Mouse (Mus musculus) kidney, adult 2 months (tissue): ENCODE measurements at regions not wholly inside any gene's neighbourhood (a gene's known extent, or its start where the extent isn't known, plus 50 kb on each side); places are given as distances from the start of the nearest gene placed in this dataset.

Experiments
- DNase-seq: peaks from one replicate; pipeline ENCODE4 v3.0.0; 2021
- H3K27ac ChIP-seq: fragments of 200-500 bp; 2 replicates; pipeline ENCODE4 v1.5.1; 2012; ENCODE audit warnings: low read depth, low read length, control low read depth, inconsistent platforms; ENCODE audit not compliant: insufficient read depth
- H3K27me3 ChIP-seq: fragments of 200-500 bp; replicated peaks from 2 replicates; pipeline ENCODE4 v1.6.1; 2012; ENCODE audit warnings: mild to moderate bottlenecking, moderate library complexity, low read length, inconsistent platforms; ENCODE audit not compliant: control insufficient read depth, insufficient read depth
- H3K36me3 ChIP-seq: fragments of 200-500 bp; 2 replicates; pipeline ENCODE4 v1.6.1; 2012; ENCODE audit warnings: mild to moderate bottlenecking, moderate library complexity, low read length, inconsistent platforms; ENCODE audit not compliant: control insufficient read depth, insufficient read depth
- H3K4me1 ChIP-seq: fragments of 200-500 bp; 2 replicates; pipeline ENCODE4 v1.6.1; 2011; ENCODE audit warnings: low read length; ENCODE audit not compliant: control insufficient read depth, insufficient read depth
- H3K4me3 ChIP-seq: fragments of 200-500 bp; 2 replicates; pipeline ENCODE4 v1.5.1; 2011; ENCODE audit warnings: mild to moderate bottlenecking, low read depth, low read length, control low read depth; ENCODE audit not compliant: insufficient read depth
- CTCF ChIP-seq: fragments of 200-500 bp; conservative IDR thresholded peaks from 2 replicates; pipeline ENCODE4 v1.5.1; 2011; ENCODE audit warnings: low read depth, mild to moderate bottlenecking, control low read depth, low read length, moderate library complexity, mixed read lengths; ENCODE audit not compliant: insufficient read depth, insufficient read length
- POLR2A ChIP-seq: fragments of 200-500 bp; IDR thresholded peaks from one replicate; pipeline ENCODE4 v1.6.1; 2011; ENCODE audit warnings: low read depth, low read length, control low read depth
- WGBS: fragments of 180-500 bp; shearing (Covaris S2); methylation state at CpG from one replicate; pipeline ENCODE4 v1.1.7; 2018; 5-methylcytosine and 5-hydroxymethylcytosine counted together

- H3K27ac ChIP-seq, result no peak overlapping the region
- no peak for TF ChIP-seq POLR2A
- TF ChIP-seq CTCF, result no peak
- DNase-seq, result no peak
- 66% methylated on average over 4 of the region's 4 CpGs for WGBS
- no peaks in the 10 kb centered on the region for H3K27me3 ChIP-seq
- no peaks in the 10 kb centered on the region for H3K36me3 ChIP-seq
- no peak overlapping the region for H3K4me3 ChIP-seq
- no peaks in the 10 kb centered on the region for H3K4me1 ChIP-seq
These were observed 1638.4 kb downstream of the Kcnt2 start for GRCm38 (mm10) chr1:141884356-141884755.

GRCm38 (mm10) chr1:141897924-141898455, 1652.0 kb downstream of the Kcnt2 start:
- Histone ChIP-seq H3K27ac (no peak overlapping the region), H3K4me1 (no peaks in the 10 kb centered on the region), H3K4me3 (no peak overlapping the region), H3K27me3 (no peaks in the 10 kb centered on the region), H3K36me3 (no peaks in the 10 kb centered on the region)
- no peak for DNase-seq
- TF ChIP-seq POLR2A, result no peak
- TF ChIP-seq CTCF, result no peak
- WGBS, result 70% methylated on average over 8 of the region's 8 CpGs

DNA sequence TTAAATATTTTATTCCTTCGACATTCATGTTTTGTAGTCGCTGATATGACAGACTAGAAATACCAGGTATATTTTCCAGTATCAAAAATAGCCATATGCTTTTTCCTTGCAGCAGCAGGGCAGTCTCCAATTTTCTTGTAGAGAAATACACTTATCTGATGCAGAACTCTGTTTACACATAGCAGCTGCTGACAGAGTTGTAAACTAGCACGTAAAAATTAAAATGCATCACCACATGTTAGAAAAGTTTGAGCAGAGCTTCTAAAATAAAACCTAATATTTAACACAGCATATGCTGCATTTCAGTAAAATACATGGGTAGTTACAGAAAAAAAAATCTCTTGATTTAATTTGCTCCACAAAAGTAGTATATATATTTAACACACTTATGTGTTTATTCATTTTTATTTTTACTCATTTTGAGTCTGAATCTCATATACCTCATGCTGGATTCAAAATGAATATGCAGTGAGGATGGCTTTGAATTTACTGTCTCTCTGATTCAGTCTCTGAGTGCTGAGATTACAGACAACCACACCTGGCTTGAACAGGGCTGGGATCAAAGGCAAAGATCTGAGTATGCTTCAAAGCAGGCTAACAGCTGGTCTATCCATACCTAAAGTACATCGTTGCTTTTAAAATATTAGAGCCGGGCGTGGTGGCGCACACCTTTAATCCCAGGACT, 1665.9 kb downstream of the Kcnt2 start:
- WGBS, result 84% methylated on average over 7 of the region's 7 CpGs
- Histone ChIP-seq H3K36me3 (no peaks in the 10 kb centered on the region), H3K4me1 (no peaks in the 10 kb centered on the region), H3K27ac (no peak overlapping the region), H3K4me3 (no peak overlapping the region), H3K27me3 (no peaks in the 10 kb centered on the region)
- DNase-seq, result no peak
- no peak for TF ChIP-seq CTCF
- no peak for TF ChIP-seq POLR2A

DNA sequence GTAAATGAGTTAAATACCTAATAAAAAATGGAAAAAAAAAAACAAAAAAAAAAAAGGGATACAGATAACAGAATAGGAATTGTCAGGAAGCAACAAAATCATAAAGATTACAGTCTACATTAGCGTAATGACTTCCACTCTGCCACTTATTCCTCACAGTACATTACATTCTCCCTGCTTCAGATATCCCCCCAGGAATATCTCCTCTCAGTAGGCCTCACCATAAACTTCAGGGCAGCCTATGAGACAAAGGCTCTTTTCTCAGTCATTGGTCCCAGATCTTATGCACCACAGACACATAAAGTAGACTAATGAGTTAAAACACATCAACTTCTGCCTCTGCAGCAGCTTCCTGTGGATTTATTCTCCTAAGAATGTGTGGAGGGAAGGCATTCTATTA, 1680.2 kb downstream of the Kcnt2 start:
- WGBS, result 96% methylated on average over 1 of the region's 1 CpGs
- Histone ChIP-seq H3K27me3 (no peaks in the 10 kb centered on the region), H3K27ac (no peak overlapping the region), H3K4me1 (no peaks in the 10 kb centered on the region), H3K4me3 (no peak overlapping the region), H3K36me3 (no peaks in the 10 kb centered on the region)
- no peak for DNase-seq
- TF ChIP-seq POLR2A (no peak), CTCF (no peak)

DNA sequence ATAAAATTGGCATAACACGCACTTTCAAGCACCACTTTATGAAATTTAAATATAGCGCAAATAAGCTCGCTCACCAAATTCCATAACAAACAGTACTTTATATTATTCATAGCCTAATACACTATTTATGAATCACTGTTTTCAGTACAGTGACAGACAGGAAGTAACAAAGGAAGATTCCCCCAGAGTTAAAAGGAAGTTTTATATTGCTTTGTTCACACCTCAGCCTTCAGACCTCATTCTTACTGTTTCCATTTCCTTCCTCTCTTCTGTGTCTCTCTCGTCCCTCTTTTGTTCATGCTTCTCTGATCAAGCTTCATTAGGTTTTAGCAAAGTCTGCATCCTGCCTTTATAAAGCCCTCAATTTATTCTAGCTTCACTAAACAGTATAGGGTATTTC, 1680.8 kb downstream of the Kcnt2 start:
- H3K36me3 ChIP-seq, result no peaks in the 10 kb centered on the region
- no peak overlapping the region for H3K27ac ChIP-seq
- no peaks in the 10 kb centered on the region for H3K4me1 ChIP-seq
- no peaks in the 10 kb centered on the region for H3K27me3 ChIP-seq
- no peak overlapping the region for H3K4me3 ChIP-seq
- DNase-seq, result no peak
- no peak for TF ChIP-seq POLR2A
- no peak for TF ChIP-seq CTCF
- 63% methylated on average over 4 of the region's 4 CpGs for WGBS

DNA sequence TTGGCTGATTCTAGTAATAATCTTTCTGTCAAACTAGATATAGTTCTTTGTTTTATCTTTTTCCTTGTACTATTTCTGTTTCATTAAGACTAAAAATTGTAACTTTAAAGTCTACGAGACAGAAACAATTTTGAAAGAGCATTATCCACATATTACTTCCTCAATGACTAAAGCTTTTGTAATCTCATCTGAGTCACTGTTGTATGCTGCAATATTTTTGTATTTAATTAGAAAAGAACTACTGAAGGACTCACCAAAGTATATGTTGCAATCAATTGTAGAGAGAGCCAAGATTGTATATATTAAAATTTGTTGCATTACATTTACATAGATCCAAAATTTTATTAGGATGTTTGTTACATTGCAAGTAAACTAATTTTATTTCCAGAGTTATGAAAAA, 1692.4 kb upstream of the B3galt2 start:
- 80% methylated on average over 1 of the region's 1 CpGs for WGBS
- DNase-seq, result no peak
- no peaks in the 10 kb centered on the region for H3K4me1 ChIP-seq

DNA sequence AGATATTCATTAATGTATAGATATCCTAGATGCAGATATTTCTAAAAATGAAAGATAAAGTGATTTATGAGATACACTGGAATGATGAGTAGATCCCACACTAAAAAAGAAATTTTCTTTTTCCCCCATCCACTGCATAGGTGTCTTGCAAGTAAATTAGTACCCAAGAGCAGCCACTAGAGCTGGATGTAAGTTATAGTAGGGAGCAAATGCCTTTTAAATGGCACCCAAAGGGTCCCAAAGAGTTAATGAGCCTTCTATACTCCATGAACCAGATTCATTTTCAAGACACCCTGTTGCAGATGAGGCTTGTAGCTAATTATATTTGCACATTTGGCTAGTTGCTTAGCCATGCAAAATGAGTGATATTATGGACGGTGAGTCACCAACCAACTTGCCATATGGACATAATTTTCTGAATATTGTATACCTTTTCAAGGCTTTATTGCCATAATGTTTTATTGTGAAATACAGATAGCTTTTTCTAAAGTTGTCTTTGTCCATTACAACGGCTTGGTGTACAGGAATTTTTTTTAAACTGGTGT, 1686.1 kb upstream of the B3galt2 start:
- H3K27me3 ChIP-seq, result no peaks in the 10 kb centered on the region
- no peak overlapping the region for H3K4me3 ChIP-seq
- no peak overlapping the region for H3K27ac ChIP-seq
- no peaks in the 10 kb centered on the region for H3K4me1 ChIP-seq
- H3K36me3 ChIP-seq, result no peaks in the 10 kb centered on the region
- DNase-seq, result no peak
- no peak for TF ChIP-seq CTCF
- TF ChIP-seq POLR2A, result no peak
- 85% methylated on average over 2 of the region's 2 CpGs for WGBS

More for the DNA sequence above, 1692.4 kb upstream of the B3galt2 start:
- H3K27ac ChIP-seq, result no peak overlapping the region
- no peaks in the 10 kb centered on the region; the same call in 1 of the 2 replicates for H3K27me3 ChIP-seq
- no peak for TF ChIP-seq CTCF
- TF ChIP-seq POLR2A, result no peak
- H3K4me3 ChIP-seq, result no peak overlapping the region
- H3K36me3 ChIP-seq, result no peaks in the 10 kb centered on the region
